Mouse (Mus musculus) forebrain, embryonic 11.5 days (tissue): Measurements from ENCODE around the gene Slc29a2. TPM values are rescaled to one million over a fixed set of nuclear protein-coding genes. Genes with fewer than 3 reads are reported as not detected.

Experiments
- ATAC-seq: fragments of 200-750 bp; cut with Nextera tagmentation; replicated peaks from 2 replicates; pipeline ENCODE4 v1.8.0; 2017; ENCODE audit warnings: moderate TSS enrichment; ENCODE audit not compliant: low FRiP score
- DNase-seq: peaks from one replicate; pipeline ENCODE4 v3.0.0-alpha.2; 2017; ENCODE audit warnings: low spot score
- H3K27ac ChIP-seq: fragments of 300-500 bp; sonication (generic); 2 replicates; pipeline ENCODE4 v1.5.1; 2014; ENCODE audit warnings: low read depth, low read length
- H3K27me3 ChIP-seq: fragments of 300-500 bp; sonication (generic); 2 replicates; pipeline ENCODE4 v1.6.1; 2014; ENCODE audit warnings: mild to moderate bottlenecking, low read length, mixed read lengths; ENCODE audit not compliant: control insufficient read depth, insufficient read depth
- H3K36me3 ChIP-seq: fragments of 300-500 bp; sonication (generic); 2 replicates; pipeline ENCODE4 v1.6.1; 2014; ENCODE audit warnings: mild to moderate bottlenecking, low read length, moderate library complexity, mixed read lengths; ENCODE audit not compliant: control insufficient read depth, insufficient read depth
- H3K4me1 ChIP-seq: fragments of 300-500 bp; sonication (generic); replicated peaks from 2 replicates; pipeline ENCODE4 v1.6.1; 2014; ENCODE audit warnings: low read length, mixed read lengths; ENCODE audit not compliant: control insufficient read depth, insufficient read depth
- H3K4me2 ChIP-seq: fragments of 300-500 bp; sonication (generic); 2 replicates; pipeline ENCODE4 v1.6.1; 2014; ENCODE audit warnings: low read depth, mild to moderate bottlenecking, low read length, moderate library complexity, mixed read lengths; ENCODE audit not compliant: severe bottlenecking
- H3K4me3 ChIP-seq: fragments of 300-500 bp; sonication (generic); 2 replicates; pipeline ENCODE4 v1.5.1; 2014; ENCODE audit warnings: low read depth, low read length
- H3K9ac ChIP-seq: fragments of 300-500 bp; sonication (generic); 2 replicates; pipeline ENCODE4 v1.6.1; 2014; ENCODE audit warnings: low read length
- H3K9me3 ChIP-seq: fragments of 300-500 bp; sonication (generic); 2 replicates; pipeline ENCODE4 v1.6.1; 2016; ENCODE audit warnings: low read length, mixed read lengths; ENCODE audit not compliant: control insufficient read depth
- WGBS: fragments of 180-500 bp; shearing (Covaris S2); extraction: QIAGEN DNeasy Blood & Tissue Kit; methylation state at CpG from one replicate; pipeline ENCODE4 v1.1.7; 2014; 5-methylcytosine and 5-hydroxymethylcytosine counted together
- polyA plus RNA-seq: library from polyadenylated mRNA; unstranded; fragments of >200 nt; fragmentation: Nextera tagmentation; extraction: Ambion mirVana; gene quantifications from 2 replicates; pipeline ENCODE4 v1.2.1, GENCODE M21; 2014

The Slc29a2 gene
- polyA plus RNA-seq, 1 experiment from 2014 or later: 5.5 TPM

DNA sequence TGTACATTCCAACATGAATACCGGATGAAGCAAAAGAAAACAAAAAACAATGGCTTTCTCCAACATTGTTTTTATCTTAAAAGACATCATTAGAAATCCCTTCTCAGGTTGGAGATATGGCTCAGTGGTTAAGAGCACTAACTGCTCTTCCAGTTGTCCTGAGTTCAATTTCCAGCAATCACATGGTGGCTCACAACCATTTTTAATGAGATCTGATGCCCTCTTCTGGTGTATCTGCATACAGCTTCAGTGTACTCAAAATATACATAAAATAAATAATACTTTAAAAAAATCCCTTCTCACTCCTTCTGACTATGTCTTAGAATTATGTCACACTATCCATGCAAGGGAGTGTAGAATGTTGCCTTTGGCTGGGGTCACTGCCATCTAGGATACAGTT lies 55.6 kb downstream of the Slc29a2 start:
- no peaks in the 10 kb centered on the region for H3K36me3 ChIP-seq
- DNase-seq (no peak), ATAC-seq (no peak)
- 95% methylated on average over 1 of the region's 1 CpGs for WGBS
- H3K4me3 ChIP-seq: no peak overlapping the region
- no peak overlapping the region for H3K9ac ChIP-seq
- H3K27ac ChIP-seq: no peak overlapping the region
- H3K4me2 ChIP-seq: no peak overlapping the region
- no peaks in the 10 kb centered on the region for H3K4me1 ChIP-seq
- H3K27me3 ChIP-seq: peaks cover 28% of the 10 kb centered on the region
- no peaks in the 10 kb centered on the region for H3K9me3 ChIP-seq

Other genes with a start within 250 kb of the Slc29a2 start
- gene Rbm4, start 230.0 kb upstream of the Slc29a2 start, polyA plus RNA-seq: 100 and 110 TPM in 2 replicates
- gene Gm21992, start 212.2 kb upstream of the Slc29a2 start, polyA plus RNA-seq: 15.0 and 31.9 TPM in 2 replicates
- 139 and 144 TPM in 2 replicates for gene Rbm14, start 212.2 kb upstream of the Slc29a2 start, polyA plus RNA-seq
- gene Ccs, start 184.5 kb upstream of the Slc29a2 start, polyA plus RNA-seq: 36.4 and 37.9 TPM in 2 replicates
- gene Ccdc87, start 184.5 kb upstream of the Slc29a2 start, polyA plus RNA-seq: 0.11 and 0.17 TPM in 2 replicates
- gene Ctsf, start 168.7 kb upstream of the Slc29a2 start, polyA plus RNA-seq: 20.2 and 27.6 TPM in 2 replicates
- gene Actn3, start 146.0 kb upstream of the Slc29a2 start, polyA plus RNA-seq: 1.8 and 2.2 TPM in 2 replicates
- gene Zdhhc24, start 145.2 kb upstream of the Slc29a2 start, polyA plus RNA-seq: 12.3 and 15.7 TPM in 2 replicates
- gene Bbs1, start 117.2 kb upstream of the Slc29a2 start, polyA plus RNA-seq: 8.7 and 13.9 TPM in 2 replicates
- gene Dpp3, start 95.6 kb upstream of the Slc29a2 start, polyA plus RNA-seq: 152 and 172 TPM in 2 replicates
- gene Peli3, start 80.7 kb upstream of the Slc29a2 start, polyA plus RNA-seq: 2.1 and 2.5 TPM in 2 replicates
- 136 and 145 TPM in 2 replicates for gene Mrpl11, start 61.7 kb upstream of the Slc29a2 start, polyA plus RNA-seq
- not detected in 2 replicates for gene Npas4, start 33.5 kb upstream of the Slc29a2 start, polyA plus RNA-seq
- 35.2 and 40.4 TPM in 2 replicates for gene B4gat1, start 15.0 kb downstream of the Slc29a2 start, polyA plus RNA-seq
- gene AC124502.3, start 15.0 kb downstream of the Slc29a2 start, polyA plus RNA-seq: 4.0 and 4.2 TPM in 2 replicates
- gene Brms1, start 17.5 kb downstream of the Slc29a2 start, polyA plus RNA-seq: 58.4 and 62.6 TPM in 2 replicates
- 2.0 TPM in 2 replicates for gene Rin1, start 26.6 kb downstream of the Slc29a2 start, polyA plus RNA-seq
- gene Cd248, start 44.2 kb downstream of the Slc29a2 start, polyA plus RNA-seq: 30.7 and 32.7 TPM in 2 replicates
- 1.2 and 1.8 TPM in 2 replicates for gene Tmem151a, start 61.7 kb downstream of the Slc29a2 start, polyA plus RNA-seq
- 69.5 and 75.8 TPM in 2 replicates for gene Yif1a, start 64.7 kb downstream of the Slc29a2 start, polyA plus RNA-seq
- 93.2 and 112 TPM in 2 replicates for gene Cnih2, start 74.7 kb downstream of the Slc29a2 start, polyA plus RNA-seq
- 250 and 262 TPM in 2 replicates for gene Rab1b, start 83.2 kb downstream of the Slc29a2 start, polyA plus RNA-seq
- 35.3 and 38.5 TPM in 2 replicates for gene Klc2, start 94.7 kb downstream of the Slc29a2 start, polyA plus RNA-seq
- gene Pacs1, start 249.3 kb downstream of the Slc29a2 start, polyA plus RNA-seq: 32.2 and 33.2 TPM in 2 replicates